Mouse (Mus musculus): Measurements from ENCODE around the gene Sptbn4. TPM values are rescaled to one million over a fixed set of nuclear protein-coding genes. Genes with fewer than 3 reads are reported as not detected.

The Sptbn4 gene
- polyA plus RNA-seq, 1 experiment from 2014 or later = 0.28 TPM

DNA sequence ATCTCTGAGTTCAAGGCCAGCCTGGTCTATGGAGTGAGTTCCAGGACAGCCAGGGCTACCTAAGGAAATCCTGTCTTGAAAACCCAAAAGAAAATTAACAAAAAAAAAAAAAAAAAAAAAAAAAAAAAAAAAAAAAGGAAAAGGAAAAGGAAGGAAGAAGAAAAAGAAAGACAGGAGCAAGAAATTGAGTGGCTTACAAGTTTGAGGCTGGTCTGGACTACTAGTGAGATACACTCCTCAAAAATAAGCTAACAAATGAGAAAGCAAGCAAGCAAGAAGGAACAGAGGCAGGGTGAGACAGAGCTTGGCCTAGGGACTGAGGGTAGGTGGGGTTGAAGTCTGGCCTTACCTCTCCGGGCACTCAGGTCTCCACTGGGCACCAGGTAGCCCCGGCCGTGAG, 137.7 kb downstream of the Sptbn4 start:
- WGBS = 55% methylated on average over 3 of the region's 3 CpGs
- DNase-seq (ENCODE audit: low spot score) (no peak), ATAC-seq (replicated peaks; ENCODE audit: low FRiP score, low read depth) (no peak)
- TF ChIP-seq CTCF (IDR thresholded peaks at IDR 0.05; ENCODE audit: low read depth) = no peak
- no peak overlapping the region for H3K9ac ChIP-seq (ENCODE audit: low read depth, low read length)
- no peak overlapping the region for H3K4me3 ChIP-seq (replicated peaks; ENCODE audit: low read depth, low read length)
- peaks cover 10% of the 10 kb centered on the region; the same call in 1 of the 2 replicates for H3K4me1 ChIP-seq (replicated peaks; ENCODE audit: insufficient read depth, low read length)
- no peaks in the 10 kb centered on the region for H3K36me3 ChIP-seq (ENCODE audit: insufficient read depth, low read length)
- no peak overlapping the region for H3K4me2 ChIP-seq (ENCODE audit: low read length)
- H3K9me3 ChIP-seq (replicated peaks; ENCODE audit: low read length) = no peaks in the 10 kb centered on the region
- H3K27ac ChIP-seq = no peak overlapping the region
- H3K27me3 ChIP-seq (ENCODE audit: insufficient read depth, low read length) = no peaks in the 10 kb centered on the region

DNA sequence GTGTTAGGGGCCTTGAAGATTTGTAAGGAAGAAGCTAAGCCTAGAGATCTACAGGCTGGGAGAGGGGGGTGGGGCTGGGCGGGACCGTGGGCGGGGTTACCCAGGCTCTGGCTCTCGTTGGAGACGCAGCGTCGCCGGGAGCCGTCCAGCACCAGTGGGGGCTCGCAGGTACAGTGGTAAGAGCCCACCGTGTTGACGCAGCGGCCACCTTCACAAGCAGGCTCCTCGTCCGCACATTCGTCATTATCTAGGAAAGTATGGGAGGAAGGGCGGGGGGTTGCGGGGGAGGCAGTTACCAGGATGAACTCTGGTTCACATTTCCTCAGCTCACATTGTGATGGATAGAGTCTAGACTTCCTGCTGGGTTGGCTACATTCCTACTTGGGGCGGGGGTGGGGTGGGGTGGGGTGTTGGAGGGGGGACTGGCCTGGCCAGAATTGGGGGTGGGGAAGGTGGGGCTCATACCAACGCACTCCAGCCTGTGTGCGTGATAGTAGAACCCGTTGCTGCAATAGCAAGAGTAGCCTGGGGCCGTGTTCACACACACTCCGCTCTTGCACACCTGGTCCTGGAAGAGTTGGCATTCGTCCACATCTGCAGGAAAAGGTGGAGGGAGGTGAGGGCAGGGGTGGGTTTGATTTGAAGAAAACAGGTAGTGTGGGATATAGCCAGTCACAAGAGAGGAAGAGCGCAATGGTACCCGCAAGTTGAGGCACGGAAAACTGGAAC, 138.5 kb downstream of the Sptbn4 start:
- Histone ChIP-seq H3K27me3 (ENCODE audit: insufficient read depth, low read length) (no peaks in the 10 kb centered on the region), H3K36me3 (ENCODE audit: insufficient read depth, low read length) (no peaks in the 10 kb centered on the region), H3K4me2 (ENCODE audit: low read length) (peak overlapping the region; percentile 59), H3K4me1 (replicated peaks; ENCODE audit: insufficient read depth, low read length) (peaks cover 10% of the 10 kb centered on the region; the same call in 1 of the 2 replicates), H3K9me3 (replicated peaks; ENCODE audit: low read length) (no peaks in the 10 kb centered on the region), H3K27ac (no peak overlapping the region), H3K4me3 (replicated peaks; ENCODE audit: low read depth, low read length) (peak overlapping the region; percentile 35), H3K9ac (ENCODE audit: low read depth, low read length) (no peak overlapping the region)
- WGBS = 10% methylated on average over 28 of the region's 28 CpGs
- peak; percentile 55 for ATAC-seq (replicated peaks; ENCODE audit: low FRiP score, low read depth)
- DNase-seq (ENCODE audit: low spot score) = peak; percentile 74
- no peak for TF ChIP-seq CTCF (IDR thresholded peaks at IDR 0.05; ENCODE audit: low read depth)

DNA sequence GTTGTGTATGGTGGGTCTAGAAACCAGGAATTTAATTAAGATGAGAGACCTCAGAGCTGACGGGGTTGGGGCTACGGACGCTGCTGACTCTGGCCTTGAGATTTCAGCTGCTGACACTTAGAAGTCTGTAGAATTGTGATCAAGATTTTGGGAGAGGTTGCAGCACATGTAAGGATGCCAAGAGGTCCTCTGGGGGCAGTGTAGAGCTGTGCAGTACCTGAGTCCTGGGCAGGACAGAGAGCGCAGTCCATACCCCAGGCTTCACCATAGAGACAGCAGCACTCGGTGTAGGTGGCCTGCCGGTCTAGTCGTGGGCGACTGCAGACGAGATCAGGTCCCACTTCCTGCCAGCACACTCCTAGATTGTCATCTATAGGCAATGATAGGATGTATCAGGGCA, 139.9 kb downstream of the Sptbn4 start:
- Histone ChIP-seq H3K36me3 (ENCODE audit: insufficient read depth, low read length) (no peaks in the 10 kb centered on the region), H3K4me3 (replicated peaks; ENCODE audit: low read depth, low read length) (no peak overlapping the region), H3K4me2 (ENCODE audit: low read length) (no peak overlapping the region), H3K4me1 (replicated peaks; ENCODE audit: insufficient read depth, low read length) (peaks cover 10% of the 10 kb centered on the region; the same call in 1 of the 2 replicates), H3K27ac (no peak overlapping the region), H3K27me3 (ENCODE audit: insufficient read depth, low read length) (no peaks in the 10 kb centered on the region), H3K9me3 (replicated peaks; ENCODE audit: low read length) (no peaks in the 10 kb centered on the region), H3K9ac (ENCODE audit: low read depth, low read length) (no peak overlapping the region)
- peak; percentile 60 for TF ChIP-seq CTCF (IDR thresholded peaks at IDR 0.05; ENCODE audit: low read depth)
- no peak for DNase-seq (ENCODE audit: low spot score)
- WGBS = 63% methylated on average over 9 of the region's 9 CpGs
- ATAC-seq (replicated peaks; ENCODE audit: low FRiP score, low read depth) = no peak

Other genes with a start within 250 kb of the Sptbn4 start
- 3.4 and 3.6 TPM in 2 replicates for gene Itpkc, start 219.0 kb downstream of the Sptbn4 start, polyA plus RNA-seq (2015; fragmentation: Nextera tagmentation; extraction: Ambion mirVana)
- 20.8 and 22.0 TPM in 2 replicates for gene Coq8b, start 214.7 kb downstream of the Sptbn4 start, polyA plus RNA-seq (2015; fragmentation: Nextera tagmentation; extraction: Ambion mirVana)
- gene Numbl, start 189.3 kb downstream of the Sptbn4 start, polyA plus RNA-seq (2015; fragmentation: Nextera tagmentation; extraction: Ambion mirVana) = 12.6 and 13.0 TPM in 2 replicates
- gene Ltbp4, start 110.0 kb downstream of the Sptbn4 start, polyA plus RNA-seq (2015; fragmentation: Nextera tagmentation; extraction: Ambion mirVana) = 41.7 and 43.8 TPM in 2 replicates
- 34.1 and 40.2 TPM in 2 replicates for gene Shkbp1, start 91.7 kb downstream of the Sptbn4 start, polyA plus RNA-seq (2015; fragmentation: Nextera tagmentation; extraction: Ambion mirVana)
- gene Gm20479, start 90.3 kb downstream of the Sptbn4 start, polyA plus RNA-seq (2015; fragmentation: Nextera tagmentation; extraction: Ambion mirVana) = 0.57 TPM in 1 of 2 replicates, not detected in the other
- 33.4 and 40.1 TPM in 2 replicates for gene Blvrb, start 292 bp upstream of the Sptbn4 start, polyA plus RNA-seq (2015; fragmentation: Nextera tagmentation; extraction: Ambion mirVana)
- gene Sertad3, start 26.1 kb upstream of the Sptbn4 start, polyA plus RNA-seq (2015; fragmentation: Nextera tagmentation; extraction: Ambion mirVana) = 24.0 and 25.3 TPM in 2 replicates
- 41.6 and 44.3 TPM in 2 replicates for gene Sertad1, start 39.2 kb upstream of the Sptbn4 start, polyA plus RNA-seq (2015; fragmentation: Nextera tagmentation; extraction: Ambion mirVana)
- gene Prx, start 51.6 kb upstream of the Sptbn4 start, polyA plus RNA-seq (2015; fragmentation: Nextera tagmentation; extraction: Ambion mirVana) = 4.1 and 4.7 TPM in 2 replicates
- 0.45 and 0.57 TPM in 2 replicates for gene Hipk4, start 75.6 kb upstream of the Sptbn4 start, polyA plus RNA-seq (2015; fragmentation: Nextera tagmentation; extraction: Ambion mirVana)
- 109 and 118 TPM in 2 replicates for gene Pld3, start 105.5 kb upstream of the Sptbn4 start, polyA plus RNA-seq (2015; fragmentation: Nextera tagmentation; extraction: Ambion mirVana)
- 20.1 and 20.9 TPM in 2 replicates for gene 2310022A10Rik, start 105.5 kb upstream of the Sptbn4 start, polyA plus RNA-seq (2015; fragmentation: Nextera tagmentation; extraction: Ambion mirVana)
- gene Akt2, start 143.9 kb upstream of the Sptbn4 start, polyA plus RNA-seq (2015; fragmentation: Nextera tagmentation; extraction: Ambion mirVana) = 74.3 and 75.3 TPM in 2 replicates
- not detected in 2 replicates for gene Ttc9b, start 206.2 kb upstream of the Sptbn4 start, polyA plus RNA-seq (2015; fragmentation: Nextera tagmentation; extraction: Ambion mirVana)
- 5.0 and 6.8 TPM in 2 replicates for gene Map3k10, start 226.9 kb upstream of the Sptbn4 start, polyA plus RNA-seq (2015; fragmentation: Nextera tagmentation; extraction: Ambion mirVana)
- 2.9 and 3.2 TPM in 2 replicates for gene Zfp607b, start 241.7 kb upstream of the Sptbn4 start, polyA plus RNA-seq (2015; fragmentation: Nextera tagmentation; extraction: Ambion mirVana)

All from kidney, postnatal 0 days (tissue).